Mouse (Mus musculus) megakaryocyte, embryonic 14.5 days (primary cell): ENCODE measurements around the gene Msh6.

Experiments
- FLI1 ChIP-seq: IDR thresholded peaks from 2 replicates; pipeline ENCODE4 v1.6.1; 2012; ENCODE audit warnings: low read length, inconsistent platforms, mixed read lengths
- GATA1 ChIP-seq: IDR thresholded peaks from 3 replicates; pipeline ENCODE4 v1.6.1; 2012; ENCODE audit warnings: mixed read lengths, low read length, inconsistent platforms, borderline replicate concordance

GRCm38 (mm10) chr17:88025227-88025626 is 50.4 kb downstream of the Msh6 start:
- TF ChIP-seq GATA1 (no peak), FLI1 (no peak)
